Mouse (Mus musculus): Measurements from ENCODE around the gene Tsga10ip. TPM values are rescaled to one million over a fixed set of nuclear protein-coding genes. Genes with fewer than 3 reads are reported as not detected.
A peak's percentile ranks its signal among the peaks of the same experiment; 100 is the strongest.

Tsga10ip gene
- polyA plus RNA-seq, 1 experiment from 2014 or later, result 6.3 TPM

DNA sequence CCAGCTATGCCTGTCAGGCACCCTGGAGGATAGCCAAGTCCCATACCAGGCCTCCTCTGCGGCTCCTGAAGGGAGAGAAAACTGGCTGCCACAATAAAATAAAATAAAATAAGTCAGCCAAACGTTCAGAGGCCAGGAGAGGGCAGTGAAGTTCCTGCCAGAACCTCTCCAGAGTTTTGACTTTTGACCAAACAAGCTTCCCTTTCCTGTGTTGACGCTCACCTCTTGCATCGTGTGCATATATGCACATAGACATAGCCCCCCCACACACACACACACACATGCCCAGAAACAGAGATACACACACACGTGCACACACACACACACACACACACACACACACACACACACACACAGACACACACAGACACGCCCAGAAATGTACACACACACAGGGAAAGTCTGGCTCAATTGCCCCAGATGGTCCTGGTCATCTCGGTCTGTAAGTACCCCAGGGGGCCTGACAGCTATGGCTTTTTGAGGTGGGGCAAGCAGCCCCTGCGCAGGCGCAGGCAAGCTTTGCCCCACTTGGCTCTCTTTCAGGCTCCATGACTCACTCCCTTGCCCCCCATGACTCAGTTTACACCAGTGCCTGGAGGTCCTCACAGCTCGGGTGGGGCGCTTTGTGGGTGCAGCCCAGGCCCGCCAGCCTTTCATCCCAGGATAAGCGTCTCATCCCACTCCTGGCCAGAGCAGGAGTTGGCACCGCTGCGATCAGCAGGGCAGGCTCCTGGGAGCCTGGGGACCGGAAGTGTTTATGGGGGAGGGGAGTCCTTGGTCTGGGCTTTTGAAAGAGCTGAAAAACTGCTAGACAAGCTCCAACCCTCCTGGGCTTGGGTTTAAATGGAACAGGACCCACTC lies 30.9 kb upstream of the Tsga10ip start:
- H3K4me2 ChIP-seq (ENCODE audit: low read depth, low read length), result peak overlapping the region; percentile 83
- no peaks in the 10 kb centered on the region for H3K27me3 ChIP-seq (replicated peaks; ENCODE audit: control insufficient read depth, insufficient read depth, low read length)
- ATAC-seq, result peak; percentile 72
- peak overlapping the region; percentile 63 for H3K9ac ChIP-seq (ENCODE audit: low read depth, low read length)
- H3K27ac ChIP-seq (ENCODE audit: low read length), result peak overlapping the region; percentile 67; the same call in 1 of the 2 replicates
- peak overlapping the region; percentile 38 for H3K4me3 ChIP-seq (ENCODE audit: low read length)
- H3K4me1 ChIP-seq (ENCODE audit: control insufficient read depth, insufficient read depth, low read length), result peaks cover 13% of the 10 kb centered on the region
- 6% methylated on average over 16 of the region's 16 CpGs for WGBS
- H3K9me3 ChIP-seq (ENCODE audit: control insufficient read depth, low read length), result no peaks in the 10 kb centered on the region
- H3K36me3 ChIP-seq (ENCODE audit: control insufficient read depth, insufficient read depth, low read length), result no peaks in the 10 kb centered on the region

DNA sequence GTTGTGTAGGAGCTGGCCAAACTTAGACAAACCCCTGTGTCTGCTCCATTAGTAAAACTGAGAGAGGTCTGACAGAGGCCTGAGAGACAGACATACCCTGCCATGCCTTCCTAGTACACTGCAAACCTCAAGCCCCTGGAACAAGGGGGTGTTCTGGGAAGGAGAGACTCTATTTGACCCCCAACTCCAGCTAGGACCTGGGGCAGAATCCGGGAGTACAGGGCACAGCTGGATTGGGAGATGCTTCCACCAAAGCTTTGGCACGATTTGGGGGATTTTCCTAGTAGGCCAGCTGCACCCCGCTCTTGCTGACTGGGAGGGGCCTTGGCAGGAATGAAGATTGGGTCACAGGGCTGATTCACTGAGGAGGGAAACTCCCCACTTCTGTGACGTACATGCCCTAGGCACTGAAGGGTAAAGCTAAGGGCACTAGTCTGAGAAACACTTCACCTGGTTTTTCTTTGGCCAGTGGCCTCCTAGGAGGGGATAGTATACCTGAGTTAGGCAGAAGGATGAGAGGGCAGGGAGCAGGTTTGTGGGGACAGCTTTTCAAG lies 29.7 kb upstream of the Tsga10ip start:
- Histone ChIP-seq H3K4me3 (ENCODE audit: low read length) (no peak overlapping the region), H3K27ac (ENCODE audit: low read length) (no peak overlapping the region), H3K9ac (ENCODE audit: low read depth, low read length) (no peak overlapping the region), H3K27me3 (replicated peaks; ENCODE audit: control insufficient read depth, insufficient read depth, low read length) (no peaks in the 10 kb centered on the region), H3K36me3 (ENCODE audit: control insufficient read depth, insufficient read depth, low read length) (peaks cover 2% of the 10 kb centered on the region; the same call in 1 of the 2 replicates), H3K4me2 (ENCODE audit: low read depth, low read length) (no peak overlapping the region), H3K4me1 (ENCODE audit: control insufficient read depth, insufficient read depth, low read length) (peaks cover 13% of the 10 kb centered on the region), H3K9me3 (ENCODE audit: control insufficient read depth, low read length) (no peaks in the 10 kb centered on the region)
- WGBS, result 75% methylated on average over 4 of the region's 4 CpGs
- ATAC-seq, result no peak

DNA sequence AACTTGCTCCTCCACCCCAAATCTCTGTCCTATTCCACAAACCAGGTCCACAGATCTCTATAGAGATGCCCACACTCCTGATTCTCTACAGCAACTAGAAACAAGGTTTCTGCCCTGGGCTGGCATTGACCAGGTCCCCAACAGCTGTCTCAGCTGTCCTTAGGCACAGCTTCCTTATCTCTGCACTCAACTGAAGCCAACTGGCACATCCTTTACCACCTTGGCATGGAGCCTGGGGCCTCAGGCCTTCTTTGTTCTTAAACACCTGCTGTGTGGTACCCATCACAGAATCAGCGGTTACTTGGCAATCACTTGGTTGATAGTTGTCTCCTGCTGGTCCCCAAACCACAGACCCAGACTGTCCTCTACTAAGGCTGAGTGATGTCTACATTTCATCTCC lies 28.1 kb upstream of the Tsga10ip start:
- H3K9ac ChIP-seq (ENCODE audit: low read depth, low read length), result no peak overlapping the region
- H3K27ac ChIP-seq (ENCODE audit: low read length), result no peak overlapping the region
- H3K36me3 ChIP-seq (ENCODE audit: control insufficient read depth, insufficient read depth, low read length), result peaks cover 9% of the 10 kb centered on the region; the same call in 1 of the 2 replicates
- H3K27me3 ChIP-seq (replicated peaks; ENCODE audit: control insufficient read depth, insufficient read depth, low read length), result no peaks in the 10 kb centered on the region
- H3K9me3 ChIP-seq (ENCODE audit: control insufficient read depth, low read length), result no peaks in the 10 kb centered on the region
- WGBS, result 85% methylated on average over 1 of the region's 1 CpGs
- no peak for ATAC-seq
- no peak overlapping the region for H3K4me3 ChIP-seq (ENCODE audit: low read length)
- no peak overlapping the region for H3K4me2 ChIP-seq (ENCODE audit: low read depth, low read length)
- H3K4me1 ChIP-seq (ENCODE audit: control insufficient read depth, insufficient read depth, low read length), result peaks cover 22% of the 10 kb centered on the region

DNA sequence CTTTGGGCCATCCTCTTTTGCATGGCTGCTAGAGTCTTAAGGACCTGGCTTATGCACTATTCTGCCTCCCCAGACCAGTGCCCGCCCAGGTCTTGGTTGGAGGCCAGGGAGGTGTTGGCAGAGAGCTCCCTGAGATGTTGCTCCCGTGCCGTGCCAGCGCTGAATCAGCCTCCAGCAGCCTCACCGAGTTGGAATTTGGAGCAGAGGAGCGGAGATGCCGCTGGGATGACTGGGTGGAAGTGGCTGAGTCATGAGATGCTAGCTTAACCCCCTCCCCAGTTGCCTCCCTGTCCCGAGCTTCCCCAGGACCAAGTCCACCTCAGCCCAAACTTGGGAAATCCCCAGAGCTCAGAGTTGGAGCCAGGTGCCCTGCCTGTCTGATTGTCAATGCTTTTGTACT lies 27.5 kb upstream of the Tsga10ip start:
- H3K9me3 ChIP-seq (ENCODE audit: control insufficient read depth, low read length), result no peaks in the 10 kb centered on the region
- H3K27me3 ChIP-seq (replicated peaks; ENCODE audit: control insufficient read depth, insufficient read depth, low read length), result no peaks in the 10 kb centered on the region
- 58% methylated on average over 8 of the region's 8 CpGs for WGBS
- no peak overlapping the region for H3K27ac ChIP-seq (ENCODE audit: low read length)
- peaks cover 22% of the 10 kb centered on the region for H3K4me1 ChIP-seq (ENCODE audit: control insufficient read depth, insufficient read depth, low read length)
- ATAC-seq, result no peak
- no peak overlapping the region for H3K9ac ChIP-seq (ENCODE audit: low read depth, low read length)
- H3K36me3 ChIP-seq (ENCODE audit: control insufficient read depth, insufficient read depth, low read length), result peaks cover 9% of the 10 kb centered on the region; the same call in 1 of the 2 replicates
- H3K4me2 ChIP-seq (ENCODE audit: low read depth, low read length), result no peak overlapping the region
- H3K4me3 ChIP-seq (ENCODE audit: low read length), result no peak overlapping the region

DNA sequence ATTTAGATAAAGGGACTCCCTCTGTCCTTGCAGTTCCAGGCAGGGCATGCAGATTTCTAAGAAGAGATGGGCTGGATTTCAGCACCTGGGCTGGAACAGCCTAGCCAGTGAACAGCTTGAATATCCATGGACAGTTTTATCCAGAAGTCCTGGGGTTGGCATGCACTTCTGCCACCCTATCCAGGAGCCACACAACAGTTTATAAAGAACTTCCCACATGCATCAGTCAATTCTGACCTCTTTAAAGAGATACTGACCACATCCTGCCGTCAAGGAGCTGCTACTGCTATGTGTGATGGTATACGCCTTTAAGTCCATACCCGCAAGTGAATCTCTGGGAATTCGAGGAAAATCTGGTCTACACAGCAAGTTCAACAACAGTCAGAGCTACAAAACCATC lies 26.9 kb upstream of the Tsga10ip start:
- WGBS, result 76% methylated on average over 4 of the region's 4 CpGs
- Histone ChIP-seq H3K4me1 (ENCODE audit: control insufficient read depth, insufficient read depth, low read length) (peaks cover 22% of the 10 kb centered on the region), H3K27ac (ENCODE audit: low read length) (no peak overlapping the region), H3K9ac (ENCODE audit: low read depth, low read length) (no peak overlapping the region), H3K9me3 (ENCODE audit: control insufficient read depth, low read length) (no peaks in the 10 kb centered on the region), H3K4me3 (ENCODE audit: low read length) (no peak overlapping the region), H3K27me3 (replicated peaks; ENCODE audit: control insufficient read depth, insufficient read depth, low read length) (no peaks in the 10 kb centered on the region), H3K36me3 (ENCODE audit: control insufficient read depth, insufficient read depth, low read length) (peaks cover 9% of the 10 kb centered on the region; the same call in 1 of the 2 replicates), H3K4me2 (ENCODE audit: low read depth, low read length) (no peak overlapping the region)
- ATAC-seq, result no peak

DNA sequence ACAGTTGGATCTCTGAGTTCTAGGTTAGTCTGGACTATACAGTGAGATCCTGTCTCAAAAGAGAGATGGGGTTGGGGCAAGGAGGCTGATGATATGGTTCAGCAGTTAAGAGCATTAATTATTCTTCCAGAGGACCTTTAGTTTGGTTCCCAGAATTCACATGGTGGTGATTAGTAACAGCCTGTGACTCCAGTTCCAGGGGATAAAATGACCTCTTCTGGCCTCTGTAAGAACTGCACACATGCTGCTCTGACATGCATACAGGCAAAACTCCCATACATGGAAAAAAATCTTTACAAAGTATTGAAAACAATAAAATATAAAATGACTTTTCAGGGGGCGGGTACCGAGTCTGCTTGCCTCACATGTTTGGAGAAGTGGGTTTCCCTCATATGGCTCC lies 25.8 kb upstream of the Tsga10ip start:
- H3K36me3 ChIP-seq (ENCODE audit: control insufficient read depth, insufficient read depth, low read length), result peaks cover 9% of the 10 kb centered on the region; the same call in 1 of the 2 replicates
- no peak overlapping the region for H3K9ac ChIP-seq (ENCODE audit: low read depth, low read length)
- no peak overlapping the region for H3K4me2 ChIP-seq (ENCODE audit: low read depth, low read length)
- no peak overlapping the region for H3K4me3 ChIP-seq (ENCODE audit: low read length)
- H3K27me3 ChIP-seq (replicated peaks; ENCODE audit: control insufficient read depth, insufficient read depth, low read length), result no peaks in the 10 kb centered on the region
- no peak overlapping the region for H3K27ac ChIP-seq (ENCODE audit: low read length)
- ATAC-seq, result no peak
- 80% methylated on average over 2 of the region's 2 CpGs for WGBS
- no peaks in the 10 kb centered on the region for H3K9me3 ChIP-seq (ENCODE audit: control insufficient read depth, low read length)
- peaks cover 23% of the 10 kb centered on the region for H3K4me1 ChIP-seq (ENCODE audit: control insufficient read depth, insufficient read depth, low read length)

DNA sequence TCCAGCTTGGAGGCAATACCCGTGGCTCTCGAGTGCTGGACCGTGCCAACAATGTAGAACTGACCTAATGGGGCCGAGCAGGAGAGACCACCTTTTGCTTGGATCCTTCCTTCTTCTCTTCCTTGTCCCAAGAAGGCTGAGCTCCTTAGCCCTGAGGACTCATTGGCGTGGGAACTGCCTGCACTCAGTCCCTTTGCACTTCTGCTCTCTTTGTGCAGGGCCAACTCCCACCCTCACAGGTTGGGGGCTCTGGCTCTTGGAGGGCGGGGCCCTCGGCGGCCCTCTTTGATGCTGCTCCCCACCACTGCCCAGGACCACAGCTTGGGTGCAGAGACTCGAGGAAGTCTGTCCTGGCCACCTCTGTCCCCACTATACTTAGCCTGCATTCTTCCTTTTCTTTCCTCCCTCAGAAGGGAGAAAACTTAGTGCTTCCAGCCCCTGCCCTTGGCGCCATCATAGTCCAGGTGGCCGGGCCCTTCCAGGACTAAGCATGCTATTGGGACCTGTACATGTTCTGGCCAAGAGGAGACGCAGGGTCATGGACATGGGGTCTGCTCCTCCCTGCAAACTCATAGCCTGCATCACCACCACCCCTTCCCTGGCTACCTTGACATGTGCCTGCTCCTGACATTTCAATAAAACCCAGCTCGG lies 24.4 kb upstream of the Tsga10ip start:
- Histone ChIP-seq H3K4me1 (ENCODE audit: control insufficient read depth, insufficient read depth, low read length) (peaks cover 21% of the 10 kb centered on the region), H3K4me2 (ENCODE audit: low read depth, low read length) (no peak overlapping the region), H3K36me3 (ENCODE audit: control insufficient read depth, insufficient read depth, low read length) (peaks cover 9% of the 10 kb centered on the region; the same call in 1 of the 2 replicates), H3K9me3 (ENCODE audit: control insufficient read depth, low read length) (no peaks in the 10 kb centered on the region), H3K27ac (ENCODE audit: low read length) (no peak overlapping the region), H3K9ac (ENCODE audit: low read depth, low read length) (0 out of 2 replicates have a peak overlapping the region, but pooled peaks have one; percentile 93), H3K27me3 (replicated peaks; ENCODE audit: control insufficient read depth, insufficient read depth, low read length) (no peaks in the 10 kb centered on the region), H3K4me3 (ENCODE audit: low read length) (no peak overlapping the region)
- 90% methylated on average over 13 of the region's 13 CpGs for WGBS
- ATAC-seq, result no peak

DNA sequence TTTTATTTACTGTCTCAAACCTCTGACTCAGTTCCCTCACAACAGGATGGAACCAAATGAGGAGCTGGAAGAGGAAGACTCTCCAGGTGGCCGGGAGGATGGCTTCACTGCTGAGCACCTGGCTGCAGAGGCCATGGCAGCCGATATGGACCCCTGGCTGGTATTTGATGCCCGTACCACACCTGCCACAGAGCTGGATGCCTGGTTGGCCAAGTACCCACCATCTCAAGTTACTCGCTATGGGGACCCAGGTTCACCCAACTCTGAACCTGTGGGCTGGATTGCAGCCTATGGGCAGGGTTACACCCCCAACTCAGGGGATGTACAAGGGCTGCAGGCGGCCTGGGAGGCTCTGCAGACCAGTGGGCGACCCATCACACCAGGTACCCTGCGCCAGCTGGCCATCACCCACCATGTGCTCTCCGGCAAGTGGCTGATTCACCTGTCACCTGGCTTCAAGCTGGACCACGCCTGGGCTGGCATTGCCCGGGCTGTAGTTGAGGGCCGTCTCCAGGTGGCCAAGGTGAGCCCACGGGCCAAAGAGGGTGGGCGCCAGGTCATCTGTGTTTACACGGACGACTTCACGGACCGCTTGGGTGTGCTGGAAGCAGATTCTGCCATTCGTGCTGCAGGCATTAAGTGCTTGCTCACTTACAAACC lies 23.7 kb upstream of the Tsga10ip start:
- H3K4me3 ChIP-seq (ENCODE audit: low read length), result peak overlapping the region; percentile 81
- H3K9me3 ChIP-seq (ENCODE audit: control insufficient read depth, low read length), result no peaks in the 10 kb centered on the region
- WGBS, result 84% methylated on average over 18 of the region's 18 CpGs
- no peaks in the 10 kb centered on the region for H3K27me3 ChIP-seq (replicated peaks; ENCODE audit: control insufficient read depth, insufficient read depth, low read length)
- peaks cover 9% of the 10 kb centered on the region; the same call in 1 of the 2 replicates for H3K36me3 ChIP-seq (ENCODE audit: control insufficient read depth, insufficient read depth, low read length)
- peak overlapping the region; percentile 78 for H3K27ac ChIP-seq (ENCODE audit: low read length)
- H3K4me2 ChIP-seq (ENCODE audit: low read depth, low read length), result peak overlapping the region; percentile 86
- peak overlapping the region; percentile 93 for H3K9ac ChIP-seq (ENCODE audit: low read depth, low read length)
- no peak for ATAC-seq
- peaks cover 21% of the 10 kb centered on the region for H3K4me1 ChIP-seq (ENCODE audit: control insufficient read depth, insufficient read depth, low read length)

All from intestine, embryonic 16.5 days (tissue).